In genomic region chr11:31617236-31617635, GRCm38 (mm10) we compare ENCODE assay signal across 9 mouse cellular contexts. TPM values are rescaled to one million over a fixed set of nuclear protein-coding genes. Genes with fewer than 3 reads are reported as not detected.
DNase-seq lines count a peak whose midpoint lies in the region; ATAC-seq and TF ChIP-seq lines count a peak whose summit lies in the region.
"Had no signal": no experiment of that assay in that cellular context is flagged by ENCODE, and none has a peak within 500 bp of the region (broad histone marks: within the 10 kb centered on the region; RNA-seq: fewer than 3 reads in every experiment).

No protein-coding gene starts in this region.

- peak; percentile 95 for ATAC-seq in heart, postnatal 0 days (ENCODE audit: insufficient read depth, low read depth)
- no peak for ATAC-seq in activated CD4-positive, CD25-positive, alpha-beta regulatory T cell, adult 4 months
- no peak for ATAC-seq in forebrain, postnatal 0 days

- no peak for TF ChIP-seq POLR2A in MEL (IDR thresholded peaks at IDR 0.05; ENCODE audit: control insufficient read depth in 1 of 2, insufficient read depth in 1 of 2, low read depth in 1 of 2, low read length in 2 of 2, poor library complexity in 1 of 2)

- no peaks in the 10 kb centered on the region for H3K27me3 ChIP-seq in MEL (ENCODE audit: control insufficient read depth in 1 of 2, insufficient read depth in 2 of 2, low read length in 2 of 2)
- no peaks in the 10 kb centered on the region for H3K27me3 ChIP-seq in heart, postnatal 0 days (ENCODE audit: control insufficient read depth, insufficient read depth, low read length)
- no peaks in the 10 kb centered on the region for H3K27me3 ChIP-seq in midbrain, embryonic 10.5 days (ENCODE audit: low read depth, poor library complexity, severe bottlenecking)
- no peaks in the 10 kb centered on the region; the same call in 1 of the 2 replicates for H3K27me3 ChIP-seq in forebrain, postnatal 0 days (ENCODE audit: insufficient read depth, low read length)
- H3K27me3 ChIP-seq: hindbrain, embryonic 12.5 days had no signal

- no peak overlapping the region for H3K4me3 ChIP-seq in MEL (ENCODE audit: control insufficient read depth in 1 of 2, insufficient read depth in 1 of 2, low read depth in 2 of 2, low read length in 2 of 2)
- H3K4me3 ChIP-seq in heart, postnatal 0 days (ENCODE audit: low read depth, low read length), result no peak overlapping the region
- no peak overlapping the region for H3K4me3 ChIP-seq in midbrain, embryonic 10.5 days
- no peak overlapping the region for H3K4me3 ChIP-seq in forebrain, postnatal 0 days (ENCODE audit: low read depth, low read length)
- H3K4me3 ChIP-seq: hindbrain, embryonic 12.5 days had no signal

- H3K4me2 ChIP-seq in heart, postnatal 0 days (ENCODE audit: low read depth, low read length), result no peak overlapping the region
- no peak overlapping the region for H3K4me2 ChIP-seq in forebrain, postnatal 0 days (ENCODE audit: low read depth)
- H3K4me2 ChIP-seq: hindbrain, embryonic 12.5 days had no signal

- no peaks in the 10 kb centered on the region for H3K36me3 ChIP-seq in MEL (ENCODE audit: control insufficient read depth in 1 of 2, insufficient read depth in 2 of 2, low read length in 2 of 2)
- H3K36me3 ChIP-seq in heart, postnatal 0 days (replicated peaks; ENCODE audit: control insufficient read depth, insufficient read depth, low read length), result no peaks in the 10 kb centered on the region
- no peaks in the 10 kb centered on the region for H3K36me3 ChIP-seq in midbrain, embryonic 10.5 days
- H3K36me3 ChIP-seq in forebrain, postnatal 0 days (ENCODE audit: insufficient read depth), result no peaks in the 10 kb centered on the region
- H3K36me3 ChIP-seq: hindbrain, embryonic 12.5 days had no signal

- no peak overlapping the region for H3K9ac ChIP-seq in MEL (ENCODE audit: control insufficient read depth, low read depth, low read length, poor library complexity, severe bottlenecking)
- no peak overlapping the region for H3K9ac ChIP-seq in heart, postnatal 0 days (replicated peaks; ENCODE audit: low read depth, low read length)
- no peak overlapping the region for H3K9ac ChIP-seq in forebrain, postnatal 0 days
- H3K9ac ChIP-seq: hindbrain, embryonic 12.5 days had no signal

- TF ChIP-seq EP300 in MEL (IDR thresholded peaks at IDR 0.05; ENCODE audit: low read depth in 1 of 2, low read length in 2 of 2), result no peak
- peak; percentile 94 for TF ChIP-seq EP300 in heart, postnatal 0 days (IDR thresholded peaks at IDR 0.05; ENCODE audit: low read depth)

- peak; percentile 59 for DNase-seq in MEL (ENCODE audit: low read depth, low spot score)
- peak; percentile 91 for DNase-seq in adrenal gland, postnatal 10 days
- peak; percentile 82 for DNase-seq in heart, postnatal 0 days (ENCODE audit: low spot score)
- DNase-seq in lung, postnatal 4 days, result peak; percentile 83 to 91
- DNase-seq in midbrain, embryonic 10.5 days (ENCODE audit: low spot score), result no peak
- DNase-seq in embryo, embryonic 10.5 days (ENCODE audit: low spot score), result no peak
- no peak for DNase-seq in forebrain, postnatal 0 days

- TF ChIP-seq RAD21 in MEL (IDR thresholded peaks at IDR 0.05; ENCODE audit: low read depth, low read length), result no peak

- H3K79me2 ChIP-seq in MEL (ENCODE audit: control insufficient read depth, insufficient read depth, low read length, poor library complexity), result no peaks in the 10 kb centered on the region

- H3K4me1 ChIP-seq in MEL (ENCODE audit: control insufficient read depth in 1 of 2, insufficient read depth in 2 of 2, low read length in 2 of 2), result peaks cover 0 to 9% of the 10 kb centered on the region in 2 experiments; a peak in 2 of 4 replicates
- peaks cover 17% of the 10 kb centered on the region for H3K4me1 ChIP-seq in heart, postnatal 0 days (ENCODE audit: control insufficient read depth, insufficient read depth)
- H3K4me1 ChIP-seq in midbrain, embryonic 10.5 days, result peaks cover 7% of the 10 kb centered on the region; the same call in 1 of the 2 replicates
- no peaks in the 10 kb centered on the region for H3K4me1 ChIP-seq in forebrain, postnatal 0 days (ENCODE audit: insufficient read depth)
- H3K4me1 ChIP-seq: hindbrain, embryonic 12.5 days had no signal

- no peak overlapping the region for H3K27ac ChIP-seq in MEL (ENCODE audit: control insufficient read depth, low read depth, low read length)
- H3K27ac ChIP-seq in heart, postnatal 0 days (ENCODE audit: low read depth), result peak overlapping the region; percentile 62
- H3K27ac ChIP-seq in midbrain, embryonic 10.5 days (replicated peaks), result no peak overlapping the region
- no peak overlapping the region for H3K27ac ChIP-seq in forebrain, postnatal 0 days (ENCODE audit: low read depth, low read length)
- H3K27ac ChIP-seq: hindbrain, embryonic 12.5 days had no signal

- 18% methylated on average over 3 of the region's 3 CpGs for WGBS in heart, postnatal 0 days
- 63% methylated on average over 3 of the region's 3 CpGs for whole genome bisulfite sequencing in midbrain, embryonic 10.5 days
- WGBS in forebrain, postnatal 0 days, result 45% methylated on average over 3 of the region's 3 CpGs

- H3K9me3 ChIP-seq in MEL (replicated peaks; ENCODE audit: insufficient read depth, low read length), result no peaks in the 10 kb centered on the region
- no peaks in the 10 kb centered on the region for H3K9me3 ChIP-seq in heart, postnatal 0 days (replicated peaks; ENCODE audit: control insufficient read depth, low read length)
- H3K9me3 ChIP-seq in midbrain, embryonic 10.5 days (replicated peaks), result no peaks in the 10 kb centered on the region
- no peaks in the 10 kb centered on the region for H3K9me3 ChIP-seq in forebrain, postnatal 0 days (ENCODE audit: low read length)
- H3K9me3 ChIP-seq: hindbrain, embryonic 12.5 days had no signal

- TF ChIP-seq CTCF in MEL (IDR thresholded peaks at IDR 0.05 in 2 of 3, conservative IDR thresholded peaks at IDR 0.05 in 1 of 3; ENCODE audit: control insufficient read depth in 1 of 3, insufficient read depth in 1 of 3, low read depth in 2 of 3, low read length in 3 of 3, poor library complexity in 1 of 3, severe bottlenecking in 1 of 3), result no peak
- TF ChIP-seq CTCF in heart, postnatal 0 days (IDR thresholded peaks at IDR 0.05; ENCODE audit: low read depth), result no peak
- TF ChIP-seq CTCF in forebrain, postnatal 0 days (IDR thresholded peaks at IDR 0.05; ENCODE audit: low read depth), result no peak

TF ChIP-seq in MEL, 35 proteins besides CTCF, POLR2A, EP300 and RAD21 (continues in another document):
- TF ChIP-seq KAT2A (conservative IDR thresholded peaks at IDR 0.05; ENCODE audit: low read depth, low read length) (no peak), CHD2 (IDR thresholded peaks at IDR 0.05; ENCODE audit: low read length) (no peak), BHLHE40 (IDR thresholded peaks at IDR 0.05; ENCODE audit: borderline replicate concordance, low read depth, low read length) (peak; percentile 76; the same call in 1 of the 2 replicates), MAZ (IDR thresholded peaks at IDR 0.05; ENCODE audit: low read depth, low read length) (no peak), NELFE (IDR thresholded peaks at IDR 0.05; ENCODE audit: low read depth, low read length) (no peak), GABPA (IDR thresholded peaks at IDR 0.05; ENCODE audit: low read depth, low read length) (no peak), MAX (IDR thresholded peaks at IDR 0.05; ENCODE audit: low read length) (peak; percentile 39; the same call in 1 of the 2 replicates), ZNF384 (IDR thresholded peaks at IDR 0.05; ENCODE audit: low read depth, low read length) (no peak), RCOR1 (IDR thresholded peaks at IDR 0.05; ENCODE audit: low read depth, low read length) (no peak), TBP (IDR thresholded peaks at IDR 0.05; ENCODE audit: low read depth, low read length) (no peak), CHD1 (IDR thresholded peaks at IDR 0.05; ENCODE audit: low read depth, low read length) (no peak), SIN3A (IDR thresholded peaks at IDR 0.05; ENCODE audit: low read length) (no peak; the same call in 1 of the 2 replicates), MYB (IDR thresholded peaks at IDR 0.05; ENCODE audit: low read depth, low read length) (no peak), UBTF (IDR thresholded peaks at IDR 0.05; ENCODE audit: borderline replicate concordance, insufficient read depth, low read depth, low read length) (no peak), TCF12 (IDR thresholded peaks at IDR 0.05; ENCODE audit: low read depth, low read length) (peak; percentile 15; the same call in 1 of the 2 replicates), E2F4 (IDR thresholded peaks at IDR 0.05; ENCODE audit: borderline replicate concordance, low read depth, low read length) (no peak), SMC3 (IDR thresholded peaks at IDR 0.05; ENCODE audit: low read depth, low read length) (no peak), POLR2AphosphoS5 (IDR thresholded peaks at IDR 0.05; ENCODE audit: borderline replicate concordance, low read depth, low read length) (no peak), JUND (IDR thresholded peaks at IDR 0.05; ENCODE audit: low read depth, low read length) (no peak), ZMIZ1 (IDR thresholded peaks at IDR 0.05; ENCODE audit: low read depth, low read length) (no peak), MAFK (IDR thresholded peaks at IDR 0.05; ENCODE audit: borderline replicate concordance, low read depth, low read length) (no peak), USF1 (IDR thresholded peaks at IDR 0.05; ENCODE audit: low read depth, low read length) (peak; percentile 80), NRF1 (IDR thresholded peaks at IDR 0.05; ENCODE audit: insufficient read depth, low read depth, low read length, poor library complexity, severe bottlenecking) (no peak), HCFC1 (IDR thresholded peaks at IDR 0.05; ENCODE audit: low read depth, low read length) (no peak), ELF1 (IDR thresholded peaks at IDR 0.05; ENCODE audit: low read depth, low read length) (no peak), ZC3H11A (IDR thresholded peaks at IDR 0.05; ENCODE audit: low read depth, low read length) (no peak), MYC (IDR thresholded peaks at IDR 0.05; ENCODE audit: low read depth, low read length) (no peak)

RNA-seq across cellular contexts. Expression of gene Bod1, which starts 54.4 kb away (rescaled TPM):
- 39.6 and 47.3 TPM in 2 replicates for total RNA-seq in MEL (2012; rRNA removed)
- polyA plus RNA-seq in MEL (2012; ENCODE audit: insufficient read depth in 1 of 2, insufficient read length in 2 of 2, low read depth in 1 of 2, low replicate concordance in 2 of 2, missing spikeins in 1 of 2), result 10 to 100 TPM in 1 of 2 experiments, not detected in 1; 40.0 TPM
- total RNA-seq in adrenal gland, postnatal 10 days (2021), result 10 to 100 TPM; 58.1 to 61.2 TPM
- total RNA-seq in heart, postnatal 0 days (2014; rRNA removed; ENCODE audit: low replicate concordance), result 77.1 and 96.1 TPM in 2 replicates
- 65.6 and 69.9 TPM in 2 replicates for polyA plus RNA-seq in heart, postnatal 0 days (2015; fragmentation: Nextera tagmentation; extraction: Ambion mirVana)
- 123 and 133 TPM in 2 replicates for polyA plus RNA-seq in midbrain, embryonic 10.5 days (2016; fragmentation: Nextera tagmentation; extraction: Ambion mirVana)
- 1 to 10 TPM; 4.9 to 6.2 TPM for polyA plus RNA-seq in activated CD4-positive, CD25-positive, alpha-beta regulatory T cell, adult 4 months (2017; shearing (Covaris generic))
- total RNA-seq in forebrain, postnatal 0 days (2014; rRNA removed), result 123 and 131 TPM in 2 replicates
- polyA plus RNA-seq in forebrain, postnatal 0 days (2015; fragmentation: Nextera tagmentation; extraction: Ambion mirVana), result 147 and 160 TPM in 2 replicates

Comparison
In these comparisons a context has a peak if more than half of its experiments do, and no peak if none do; other contexts are left out.
1. DNase-seq: peak in MEL (single experiment), adrenal gland, postnatal 10 days (single experiment), heart, postnatal 0 days (single experiment) and lung, postnatal 4 days (2 of 2); none in midbrain, embryonic 10.5 days (single experiment), embryo, embryonic 10.5 days (single experiment) and forebrain, postnatal 0 days (single experiment).